Mouse (Mus musculus): Measurements from ENCODE around the gene Polh. TPM values are rescaled to one million over a fixed set of nuclear protein-coding genes. Genes with fewer than 3 reads are reported as not detected.

Polh gene
- total RNA-seq, 1 experiment: 11.8 TPM

GRCm38 (mm10) chr17:46138563-46139236, 63.7 kb downstream of the Polh start:
- no peak overlapping the region for H3K4me3 ChIP-seq (ENCODE audit: insufficient read depth in 1 of 2, low read depth in 1 of 2, low read length in 2 of 2, poor library complexity in 1 of 2, severe bottlenecking in 1 of 2)
- no peaks in the 10 kb centered on the region for H3K9me3 ChIP-seq (ENCODE audit: control insufficient read depth, insufficient read depth, low read depth, low read length)
- TF ChIP-seq ZNF384 (IDR thresholded peaks at IDR 0.05; ENCODE audit: low read depth, low read length) (no peak), MAFK (IDR thresholded peaks at IDR 0.05; ENCODE audit: insufficient read depth, low read depth, low read length) (no peak), HCFC1 (IDR thresholded peaks at IDR 0.05; ENCODE audit: borderline replicate concordance, insufficient read depth, low read length) (no peak), CHD2 (IDR thresholded peaks at IDR 0.05; ENCODE audit: low read depth, low read length) (no peak), ZC3H11A (IDR thresholded peaks at IDR 0.05; ENCODE audit: borderline replicate concordance, low read depth, low read length) (no peak)
- peaks cover 0 to 1% of the 10 kb centered on the region in 2 experiments; a peak in 1 of 4 replicates for H3K4me1 ChIP-seq (ENCODE audit: control insufficient read depth in 2 of 2, insufficient read depth in 2 of 2, low read length in 2 of 2, poor library complexity in 1 of 2)
- H3K36me3 ChIP-seq (ENCODE audit: control insufficient read depth, insufficient read depth, low read length, poor library complexity, severe bottlenecking): no peaks in the 10 kb centered on the region
- no peak overlapping the region for H3K9ac ChIP-seq (ENCODE audit: insufficient read depth, low read depth, low read length, poor library complexity, severe bottlenecking)
- no peak for DNase-seq (ENCODE audit: low read depth, low spot score)
- H3K27ac ChIP-seq (ENCODE audit: insufficient read depth, low read depth, low read length, poor library complexity, severe bottlenecking): no peak overlapping the region
- in situ Hi-C loops (cut with MboI; ENCODE audit: low sequenced_read_pairs in 2 of 2, unreplicated experiment in 2 of 2): no loop called here

- Histone ChIP-seq H3K9me3 (ENCODE audit: control insufficient read depth, insufficient read depth, low read depth, low read length) (no peaks in the 10 kb centered on the region), H3K9ac (ENCODE audit: insufficient read depth, low read depth, low read length, poor library complexity, severe bottlenecking) (no peak overlapping the region), H3K27ac (ENCODE audit: insufficient read depth, low read depth, low read length, poor library complexity, severe bottlenecking) (no peak overlapping the region), H3K36me3 (ENCODE audit: control insufficient read depth, insufficient read depth, low read length, poor library complexity, severe bottlenecking) (peaks cover 12% of the 10 kb centered on the region), H3K4me1 (ENCODE audit: control insufficient read depth in 2 of 2, insufficient read depth in 2 of 2, low read length in 2 of 2, poor library complexity in 1 of 2) (peaks cover 0 to 7% of the 10 kb centered on the region in 2 experiments; a peak in 1 of 4 replicates), H3K4me3 (ENCODE audit: insufficient read depth in 1 of 2, low read depth in 1 of 2, low read length in 2 of 2, poor library complexity in 1 of 2, severe bottlenecking in 1 of 2) (no peak overlapping the region)
- TF ChIP-seq ZC3H11A (IDR thresholded peaks at IDR 0.05; ENCODE audit: borderline replicate concordance, low read depth, low read length) (no peak), MAFK (IDR thresholded peaks at IDR 0.05; ENCODE audit: insufficient read depth, low read depth, low read length) (no peak), ZNF384 (IDR thresholded peaks at IDR 0.05; ENCODE audit: low read depth, low read length) (no peak), HCFC1 (IDR thresholded peaks at IDR 0.05; ENCODE audit: borderline replicate concordance, insufficient read depth, low read length) (no peak)
- in situ Hi-C loops (cut with MboI; ENCODE audit: low sequenced_read_pairs in 2 of 2, unreplicated experiment in 2 of 2): no loop called here
- DNase-seq (ENCODE audit: low read depth, low spot score): no peak
Observed at GRCm38 (mm10) chr17:46132862-46133261, 69.6 kb downstream of the Polh start.

DNA sequence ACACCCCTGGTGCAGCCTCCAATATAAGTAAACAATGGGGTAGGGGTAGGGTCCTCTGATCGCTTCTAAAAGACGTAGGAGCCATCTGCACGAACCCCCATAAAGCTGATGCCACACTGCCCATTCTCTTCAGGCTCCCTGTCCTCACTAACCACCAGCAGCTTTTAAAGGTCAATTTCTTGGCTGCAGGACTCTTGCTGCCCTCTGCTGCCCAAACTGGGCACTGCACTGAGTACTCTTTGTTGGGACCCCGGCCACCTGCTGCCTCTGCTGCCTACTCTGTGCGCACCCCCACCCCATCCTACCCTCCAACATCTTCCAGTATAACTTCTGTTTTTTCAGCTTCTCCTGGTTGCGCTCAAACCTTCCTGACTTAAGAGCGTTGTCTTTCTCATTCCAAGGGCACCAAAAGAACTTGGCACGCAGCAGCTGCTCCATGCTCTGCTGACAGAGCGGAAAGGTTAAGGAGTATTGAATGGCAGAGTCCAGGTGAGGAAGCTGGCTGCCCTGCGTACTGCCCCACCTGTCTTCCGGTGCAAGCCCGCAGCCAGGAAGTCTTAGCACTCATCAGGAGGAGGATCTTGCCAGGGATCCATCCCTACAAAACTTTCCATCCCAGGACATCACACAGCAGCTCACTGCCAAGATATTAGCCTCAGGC, 70.3 kb downstream of the Polh start:
- peak; percentile 51 for DNase-seq (ENCODE audit: low read depth, low spot score)
- in situ Hi-C loops (cut with MboI; ENCODE audit: low sequenced_read_pairs in 2 of 2, unreplicated experiment in 2 of 2): no loop called here

GRCm38 (mm10) chr17:46129741-46130498, 72.5 kb downstream of the Polh start:
- TF ChIP-seq ZC3H11A (IDR thresholded peaks at IDR 0.05; ENCODE audit: borderline replicate concordance, low read depth, low read length) (no peak), MAFK (IDR thresholded peaks at IDR 0.05; ENCODE audit: insufficient read depth, low read depth, low read length) (no peak), CHD2 (IDR thresholded peaks at IDR 0.05; ENCODE audit: low read depth, low read length) (no peak), HCFC1 (IDR thresholded peaks at IDR 0.05; ENCODE audit: borderline replicate concordance, insufficient read depth, low read length) (no peak), ZNF384 (IDR thresholded peaks at IDR 0.05; ENCODE audit: low read depth, low read length) (no peak)
- Histone ChIP-seq H3K27ac (ENCODE audit: insufficient read depth, low read depth, low read length, poor library complexity, severe bottlenecking) (no peak overlapping the region), H3K4me3 (ENCODE audit: insufficient read depth in 1 of 2, low read depth in 1 of 2, low read length in 2 of 2, poor library complexity in 1 of 2, severe bottlenecking in 1 of 2) (no peak overlapping the region), H3K9me3 (ENCODE audit: control insufficient read depth, insufficient read depth, low read depth, low read length) (no peaks in the 10 kb centered on the region), H3K4me1 (ENCODE audit: control insufficient read depth in 2 of 2, insufficient read depth in 2 of 2, low read length in 2 of 2, poor library complexity in 1 of 2) (peaks cover 0 to 8% of the 10 kb centered on the region in 2 experiments; a peak in 1 of 4 replicates), H3K9ac (ENCODE audit: insufficient read depth, low read depth, low read length, poor library complexity, severe bottlenecking) (no peak overlapping the region), H3K36me3 (ENCODE audit: control insufficient read depth, insufficient read depth, low read length, poor library complexity, severe bottlenecking) (peaks cover 40% of the 10 kb centered on the region)
- no peak for DNase-seq (ENCODE audit: low read depth, low spot score)
- in situ Hi-C loops (cut with MboI; ENCODE audit: low sequenced_read_pairs in 2 of 2, unreplicated experiment in 2 of 2): no loop called here

More for the DNA sequence above, 70.3 kb downstream of the Polh start:
- H3K9ac ChIP-seq (ENCODE audit: insufficient read depth, low read depth, low read length, poor library complexity, severe bottlenecking): no peak overlapping the region
- H3K9me3 ChIP-seq (ENCODE audit: control insufficient read depth, insufficient read depth, low read depth, low read length): no peaks in the 10 kb centered on the region
- H3K4me1 ChIP-seq (ENCODE audit: control insufficient read depth in 2 of 2, insufficient read depth in 2 of 2, low read length in 2 of 2, poor library complexity in 1 of 2): peaks cover 0 to 8% of the 10 kb centered on the region in 2 experiments; a peak in 1 of 4 replicates
- H3K27ac ChIP-seq (ENCODE audit: insufficient read depth, low read depth, low read length, poor library complexity, severe bottlenecking): no peak overlapping the region
- no peak overlapping the region for H3K4me3 ChIP-seq (ENCODE audit: insufficient read depth in 1 of 2, low read depth in 1 of 2, low read length in 2 of 2, poor library complexity in 1 of 2, severe bottlenecking in 1 of 2)
- no peak for TF ChIP-seq ZNF384 (IDR thresholded peaks at IDR 0.05; ENCODE audit: low read depth, low read length)
- TF ChIP-seq ZC3H11A (IDR thresholded peaks at IDR 0.05; ENCODE audit: borderline replicate concordance, low read depth, low read length): peak; percentile 62; the same call in 1 of the 2 replicates
- H3K36me3 ChIP-seq (ENCODE audit: control insufficient read depth, insufficient read depth, low read length, poor library complexity, severe bottlenecking): peaks cover 17% of the 10 kb centered on the region
